Mouse (Mus musculus): Measurements from ENCODE around the gene Frmd8. TPM values are rescaled to one million over a fixed set of nuclear protein-coding genes. Genes with fewer than 3 reads are reported as not detected.

Gene Frmd8
- total RNA-seq, 2 experiments from 2014 or later, result 9.5 to 10.6 TPM

DNA sequence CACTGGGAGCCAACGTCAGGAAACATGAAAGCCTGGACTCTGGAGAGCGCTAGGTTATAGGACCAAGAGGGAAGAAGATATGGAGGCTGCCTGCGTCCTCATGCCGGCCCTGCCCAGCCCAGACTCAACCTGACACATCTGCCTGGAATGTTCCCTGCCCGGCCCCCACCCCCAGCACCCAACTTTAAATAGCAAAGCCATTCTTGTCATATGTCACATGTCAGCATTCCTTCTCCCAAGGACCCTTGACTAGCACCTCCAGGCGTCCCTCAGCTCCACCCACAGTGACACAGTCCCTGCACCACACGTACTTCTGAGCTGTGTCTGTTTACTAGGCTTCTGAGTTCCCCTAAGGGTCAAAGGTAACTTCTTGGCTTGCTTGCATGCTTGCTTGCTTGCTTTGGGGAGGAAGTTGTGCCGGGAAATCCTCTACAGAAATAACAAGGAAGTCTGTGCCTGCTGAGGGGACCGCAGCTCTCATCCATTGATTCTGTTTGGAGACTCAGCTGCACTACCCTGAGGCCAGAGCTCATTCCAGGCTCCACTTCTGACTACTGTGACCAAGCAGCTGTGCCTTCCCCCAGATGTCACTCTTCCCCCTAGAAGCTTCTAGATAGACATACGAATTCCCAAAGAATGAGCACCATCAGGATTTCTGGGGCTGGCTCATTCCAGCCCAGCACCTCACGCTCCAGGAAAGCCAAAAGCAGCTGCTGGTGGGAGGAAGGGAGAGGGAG is 64.8 kb downstream of the Frmd8 start:
- no peak overlapping the region for H3K4me3 ChIP-seq
- peak overlapping the region; percentile 99 for H3K27ac ChIP-seq
- peak; percentile 49 to 59 for DNase-seq (ENCODE audit: low spot score in 2 of 2)
- TF ChIP-seq CTCF (conservative IDR thresholded peaks at IDR 0.05), result no peak

DNA sequence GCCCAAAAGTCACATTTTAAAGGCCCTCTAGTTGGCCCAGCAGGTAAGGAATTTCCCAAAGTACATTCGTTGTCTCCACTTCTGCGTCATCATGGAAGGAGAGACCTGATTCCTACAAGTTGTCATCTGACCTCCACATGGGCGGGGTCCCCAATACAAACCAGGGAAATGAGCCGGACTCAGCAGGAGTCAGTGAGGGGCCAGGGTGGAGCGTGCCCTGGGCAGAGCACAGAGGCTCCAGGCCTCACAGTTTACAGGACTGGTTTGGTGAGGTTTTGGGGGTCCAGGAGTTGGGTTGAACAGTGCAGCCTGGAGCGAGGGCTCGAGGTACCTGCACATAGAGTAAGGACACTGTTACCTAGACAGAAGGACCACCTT is 65.4 kb downstream of the Frmd8 start:
- H3K27ac ChIP-seq, result peak overlapping the region; percentile 99
- H3K4me3 ChIP-seq, result no peak overlapping the region
- DNase-seq (ENCODE audit: low spot score in 2 of 2), result peak in 1 of 2 experiments; percentile 9
- TF ChIP-seq CTCF (conservative IDR thresholded peaks at IDR 0.05), result no peak

DNA sequence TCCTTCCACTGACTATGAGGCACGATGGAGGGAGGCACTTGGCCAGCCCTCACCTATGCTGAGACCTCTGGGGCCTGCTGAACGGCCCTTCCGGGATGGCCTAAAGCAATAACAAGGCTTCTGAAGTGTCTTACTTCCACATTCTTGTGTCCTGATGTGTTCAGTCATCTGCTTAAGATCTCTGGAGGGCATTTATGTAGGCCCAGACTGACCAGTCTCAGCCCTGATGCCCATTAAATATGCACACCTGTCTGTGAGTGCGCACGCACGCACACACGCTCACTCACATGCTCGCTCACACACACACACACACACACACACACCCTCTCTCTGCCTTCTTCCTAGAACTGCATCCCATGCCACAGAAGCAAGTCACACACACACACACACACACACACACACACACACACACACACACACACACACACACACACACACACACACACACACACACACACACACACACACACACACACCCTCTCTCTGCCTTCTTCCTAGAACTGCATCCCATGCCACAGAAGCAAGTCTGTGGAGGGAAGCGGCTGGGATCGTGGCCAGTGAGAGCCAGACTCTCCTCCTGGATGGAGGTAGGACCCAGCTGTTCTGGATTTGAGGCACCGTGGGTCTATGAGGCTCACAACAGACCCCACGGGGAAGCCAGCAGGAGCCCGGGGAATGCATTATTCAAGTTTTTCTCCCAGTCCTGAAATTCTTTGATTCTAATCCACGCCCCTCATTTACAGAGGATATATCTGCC is 65.9 kb downstream of the Frmd8 start:
- no peak overlapping the region for H3K4me3 ChIP-seq
- DNase-seq (ENCODE audit: low spot score in 2 of 2), result peak in 1 of 2 experiments; percentile 8
- peak overlapping the region; percentile 100 for H3K27ac ChIP-seq
- TF ChIP-seq CTCF (conservative IDR thresholded peaks at IDR 0.05), result no peak

DNA sequence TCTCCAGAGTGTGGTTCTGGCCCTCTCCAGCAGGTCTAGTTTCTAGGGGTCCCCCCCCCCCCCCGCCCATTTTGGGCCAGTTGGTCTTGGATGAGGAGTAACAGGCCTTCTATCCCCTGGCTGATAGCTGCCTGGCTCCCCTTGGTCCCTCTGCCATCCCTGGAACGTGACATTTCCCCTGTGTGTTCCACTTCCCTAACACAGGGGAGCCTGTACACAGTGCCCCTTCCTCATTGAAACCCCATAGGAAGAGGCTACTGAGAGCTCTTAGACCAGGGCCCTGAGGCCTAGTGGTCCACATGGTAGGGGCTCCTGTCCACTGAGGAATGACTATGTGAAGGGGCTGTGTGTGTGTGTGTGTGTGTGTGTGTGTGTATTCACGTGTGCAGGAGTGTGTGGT is 67.3 kb downstream of the Frmd8 start:
- H3K27ac ChIP-seq, result peak overlapping the region; percentile 100
- peak in 1 of 2 experiments; percentile 7 for DNase-seq (ENCODE audit: low spot score in 2 of 2)
- no peak overlapping the region for H3K4me3 ChIP-seq
- no peak for TF ChIP-seq CTCF (conservative IDR thresholded peaks at IDR 0.05)

DNA sequence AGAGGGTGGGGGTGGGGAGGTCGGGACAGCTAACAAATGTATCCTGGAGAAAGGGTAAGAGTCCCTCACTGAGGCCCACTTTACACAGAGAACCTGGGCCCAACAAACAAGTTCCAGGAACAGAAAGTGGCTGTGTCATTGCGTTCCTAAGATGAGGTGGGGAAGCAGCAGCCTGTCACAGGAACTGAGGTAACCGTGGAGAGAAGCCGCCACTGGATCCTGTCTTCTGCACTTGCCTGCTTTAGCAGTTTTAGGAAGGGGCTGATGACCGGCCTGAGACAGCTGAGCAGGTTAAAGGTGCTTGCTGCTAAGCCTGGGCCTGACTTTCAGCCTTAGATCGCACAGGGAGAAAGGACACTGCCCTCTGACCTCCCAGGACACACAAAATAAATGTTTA is 68.3 kb downstream of the Frmd8 start:
- Histone ChIP-seq H3K27ac (peak overlapping the region; percentile 100), H3K4me3 (no peak overlapping the region)
- TF ChIP-seq CTCF (conservative IDR thresholded peaks at IDR 0.05), result no peak
- peak in 1 of 2 experiments; percentile 14 for DNase-seq (ENCODE audit: low spot score in 2 of 2)

DNA sequence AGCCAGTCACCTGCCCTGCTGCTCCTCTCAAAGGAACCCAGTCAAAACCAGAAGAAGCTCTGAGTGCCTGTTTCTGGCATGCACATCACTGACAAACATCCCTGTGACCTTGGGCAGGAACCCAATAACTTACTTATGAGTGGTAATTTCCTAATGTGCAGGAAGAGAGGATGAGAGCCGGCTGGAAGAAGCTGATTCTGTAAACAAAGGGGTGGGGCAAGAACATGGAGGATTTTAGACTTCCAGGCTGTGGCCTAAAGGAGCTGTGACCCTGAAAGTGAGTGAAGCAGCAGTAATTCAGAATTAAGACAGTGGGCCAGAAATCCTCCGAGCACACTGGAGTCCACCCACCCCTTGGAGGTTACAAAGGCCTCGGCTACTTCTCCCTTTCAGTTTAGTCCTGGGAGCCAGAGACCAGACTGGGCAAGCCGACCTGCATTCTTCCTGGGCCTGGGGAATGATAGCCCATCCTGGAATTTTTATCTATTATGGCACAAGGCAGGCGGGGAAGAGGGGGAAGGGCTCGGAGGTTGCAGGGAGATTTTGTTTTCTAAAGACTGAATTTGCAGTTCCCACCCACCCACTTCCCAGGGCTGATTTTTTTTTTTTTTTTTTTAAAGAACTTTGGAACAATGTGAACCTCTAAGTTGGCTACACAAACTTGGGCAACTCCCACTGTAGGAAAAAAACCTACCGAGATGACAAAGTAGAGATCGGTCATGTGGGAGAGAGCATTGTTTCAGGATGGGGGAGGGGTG is 68.8 kb downstream of the Frmd8 start:
- peak overlapping the region; percentile 3; the same call in 1 of the 2 replicates for H3K4me3 ChIP-seq
- no peak for TF ChIP-seq CTCF (conservative IDR thresholded peaks at IDR 0.05)
- H3K27ac ChIP-seq, result peak overlapping the region; percentile 100
- DNase-seq (ENCODE audit: low spot score in 2 of 2), result peak in 1 of 2 experiments; percentile 33

DNA sequence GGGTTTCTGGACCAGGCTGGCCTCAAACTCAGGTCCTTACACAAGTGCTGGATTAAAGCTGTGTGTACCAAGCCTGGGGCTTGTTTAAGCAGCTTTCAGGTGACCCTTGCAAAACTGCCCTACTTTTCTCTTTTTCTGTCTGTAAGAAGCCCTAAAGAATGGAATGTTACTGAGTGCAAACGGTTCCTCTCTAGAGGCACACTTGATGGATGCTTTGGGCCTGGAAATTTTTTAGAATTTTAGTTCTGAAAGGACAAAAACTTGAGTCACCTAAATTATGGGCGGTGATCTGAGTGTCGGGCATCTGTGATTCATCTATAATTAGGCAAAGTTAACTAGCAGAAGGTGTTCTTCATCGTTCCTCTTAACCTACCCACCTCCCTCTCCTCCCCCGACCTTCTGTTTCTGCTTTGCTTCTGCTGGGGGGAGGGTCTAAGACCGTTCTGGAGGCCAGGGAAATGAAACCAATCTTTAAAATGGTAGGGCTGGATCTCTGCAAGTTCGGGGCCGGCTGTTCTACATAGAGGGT is 70.6 kb downstream of the Frmd8 start:
- H3K4me3 ChIP-seq, result peak overlapping the region; percentile 52
- H3K27ac ChIP-seq, result peak overlapping the region; percentile 100
- peak; percentile 66 to 80 for DNase-seq (ENCODE audit: low spot score in 2 of 2)
- no peak for TF ChIP-seq CTCF (conservative IDR thresholded peaks at IDR 0.05)

DNA sequence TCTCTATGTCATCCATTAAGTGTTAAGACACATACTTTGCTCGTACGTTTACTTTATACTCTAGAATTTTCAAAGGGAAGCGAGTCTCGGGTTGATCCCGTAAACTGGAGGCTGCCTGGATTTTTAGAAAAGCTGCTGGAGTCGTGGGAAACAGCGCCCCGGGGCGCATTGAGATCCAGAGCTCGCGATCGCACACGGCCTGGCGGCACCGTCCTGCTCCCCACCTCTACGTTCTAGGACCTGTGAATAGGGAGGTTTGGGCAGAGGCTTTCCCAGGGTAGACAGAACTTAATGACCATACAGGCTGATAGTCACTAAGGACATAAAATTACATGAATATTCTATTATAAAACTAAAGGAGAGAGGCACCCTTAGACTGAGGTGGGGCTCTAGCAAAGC is 71.2 kb downstream of the Frmd8 start:
- no peak for TF ChIP-seq CTCF (conservative IDR thresholded peaks at IDR 0.05)
- Histone ChIP-seq H3K4me3 (peak overlapping the region; percentile 52), H3K27ac (peak overlapping the region; percentile 100)
- no peak for DNase-seq (ENCODE audit: low spot score in 2 of 2)

DNA sequence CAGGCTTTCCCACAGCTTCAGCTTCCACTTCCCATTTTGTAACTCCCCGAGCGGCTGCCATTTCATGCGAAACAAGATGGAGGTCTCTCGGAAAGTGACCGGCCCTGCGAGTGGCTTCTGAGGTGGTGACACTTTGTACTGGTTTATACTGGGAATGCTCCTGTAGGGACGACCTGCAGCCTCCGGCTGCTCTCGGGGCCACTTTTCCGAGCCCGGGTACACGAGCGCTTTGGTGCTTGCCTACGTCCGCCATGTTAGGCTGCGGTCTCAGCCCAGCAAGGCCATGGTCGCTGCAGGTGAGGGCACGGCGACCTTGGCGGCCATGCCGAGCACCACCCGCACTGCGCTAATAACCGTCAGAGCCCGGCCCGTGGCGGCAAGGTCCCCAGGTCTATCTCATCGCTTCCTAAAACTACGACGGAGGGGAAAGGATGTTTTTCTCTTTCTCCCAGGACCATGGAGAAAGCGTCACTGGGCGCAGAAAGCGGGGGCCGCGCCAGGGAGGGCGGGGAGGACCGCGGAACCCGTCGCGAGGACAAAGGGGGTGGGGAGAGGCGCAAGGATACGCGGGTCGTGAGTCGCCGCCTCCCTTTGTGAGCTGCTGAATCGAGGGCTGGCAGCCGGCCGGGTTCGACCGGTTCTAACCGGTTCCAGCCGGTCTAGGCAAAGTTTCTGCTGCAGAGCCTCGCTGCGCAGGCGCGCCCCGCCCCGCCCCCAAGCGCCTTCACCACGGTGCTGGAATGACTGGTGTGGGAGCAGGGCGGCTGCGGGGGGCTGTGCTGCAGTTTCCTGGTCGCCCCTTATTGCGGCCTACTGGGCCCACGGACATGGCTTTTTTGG is 71.8 kb downstream of the Frmd8 start:
- Histone ChIP-seq H3K27ac (peak overlapping the region; percentile 100), H3K4me3 (peak overlapping the region; percentile 97)
- no peak for TF ChIP-seq CTCF (conservative IDR thresholded peaks at IDR 0.05)
- peak; percentile 98 to 100 for DNase-seq (ENCODE audit: low spot score in 2 of 2)

DNA sequence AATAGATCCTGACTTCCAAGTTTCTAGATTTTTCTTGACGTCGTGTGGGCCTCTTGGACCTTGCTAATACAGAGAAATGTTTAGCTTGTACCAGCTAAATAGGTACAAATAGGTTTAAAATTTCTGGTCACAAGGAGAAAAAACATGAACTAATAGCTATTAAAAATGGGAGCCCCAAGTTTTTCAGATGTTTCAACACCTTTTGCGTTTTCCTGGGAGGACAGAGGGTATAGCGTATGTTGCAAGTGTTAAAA is 72.4 kb downstream of the Frmd8 start:
- H3K4me3 ChIP-seq, result peak overlapping the region; percentile 97
- TF ChIP-seq CTCF (conservative IDR thresholded peaks at IDR 0.05), result no peak
- DNase-seq (ENCODE audit: low spot score in 2 of 2), result no peak
- H3K27ac ChIP-seq, result peak overlapping the region; percentile 100

DNA sequence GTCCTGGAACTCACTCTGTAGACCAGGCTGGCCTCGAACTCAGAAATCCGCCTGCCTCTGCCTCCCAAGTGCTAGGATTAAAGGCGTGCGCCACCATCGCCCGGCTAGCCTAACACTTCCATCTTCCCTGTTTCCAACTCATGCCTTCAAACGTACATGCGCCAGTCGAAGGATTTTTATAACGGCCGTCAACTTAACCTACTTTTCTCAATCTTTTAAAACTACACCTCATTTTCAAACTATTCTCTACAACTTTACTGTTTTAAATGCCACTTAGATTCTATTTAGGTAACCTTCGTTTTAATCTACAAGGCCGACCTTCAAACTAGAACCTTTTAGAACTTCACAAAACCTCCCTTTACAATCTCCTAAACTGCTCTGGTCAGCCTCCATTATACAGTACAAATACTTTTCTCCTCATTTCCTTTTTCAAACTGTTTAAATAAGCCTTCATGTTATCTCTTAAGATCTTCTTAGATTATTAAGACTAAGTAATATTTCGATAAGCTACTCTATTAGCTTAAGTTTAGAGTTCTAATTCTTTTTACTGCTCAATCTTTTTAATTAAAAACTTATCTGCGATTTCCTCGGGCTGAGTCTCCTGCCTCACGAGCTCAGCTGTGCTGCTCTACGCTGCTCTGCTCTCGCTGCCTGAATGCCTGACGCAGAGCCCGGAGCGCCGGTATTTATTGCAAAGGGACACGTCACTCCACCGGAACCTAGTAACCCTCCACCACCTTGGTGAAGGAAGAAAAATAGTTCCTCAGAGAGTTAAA is 72.9 kb downstream of the Frmd8 start:
- TF ChIP-seq CTCF (conservative IDR thresholded peaks at IDR 0.05), result no peak
- H3K27ac ChIP-seq, result peak overlapping the region; percentile 100
- H3K4me3 ChIP-seq, result peak overlapping the region; percentile 97
- DNase-seq (ENCODE audit: low spot score in 2 of 2), result peak; percentile 91 to 95

Data from layer of hippocampus, adult 2 months (tissue).